Mouse (Mus musculus): Measurements from ENCODE around the gene Shoc2. TPM values are rescaled to one million over a fixed set of nuclear protein-coding genes. Genes with fewer than 3 reads are reported as not detected.
"Not testable (repeated sequence)": the region's sequence is repeated elsewhere in the genome, so short reads cannot be mapped to it uniquely, and the experiment has no call there.

The Shoc2 gene
- polyA plus RNA-seq, 1 experiment = 18.6 TPM

DNA sequence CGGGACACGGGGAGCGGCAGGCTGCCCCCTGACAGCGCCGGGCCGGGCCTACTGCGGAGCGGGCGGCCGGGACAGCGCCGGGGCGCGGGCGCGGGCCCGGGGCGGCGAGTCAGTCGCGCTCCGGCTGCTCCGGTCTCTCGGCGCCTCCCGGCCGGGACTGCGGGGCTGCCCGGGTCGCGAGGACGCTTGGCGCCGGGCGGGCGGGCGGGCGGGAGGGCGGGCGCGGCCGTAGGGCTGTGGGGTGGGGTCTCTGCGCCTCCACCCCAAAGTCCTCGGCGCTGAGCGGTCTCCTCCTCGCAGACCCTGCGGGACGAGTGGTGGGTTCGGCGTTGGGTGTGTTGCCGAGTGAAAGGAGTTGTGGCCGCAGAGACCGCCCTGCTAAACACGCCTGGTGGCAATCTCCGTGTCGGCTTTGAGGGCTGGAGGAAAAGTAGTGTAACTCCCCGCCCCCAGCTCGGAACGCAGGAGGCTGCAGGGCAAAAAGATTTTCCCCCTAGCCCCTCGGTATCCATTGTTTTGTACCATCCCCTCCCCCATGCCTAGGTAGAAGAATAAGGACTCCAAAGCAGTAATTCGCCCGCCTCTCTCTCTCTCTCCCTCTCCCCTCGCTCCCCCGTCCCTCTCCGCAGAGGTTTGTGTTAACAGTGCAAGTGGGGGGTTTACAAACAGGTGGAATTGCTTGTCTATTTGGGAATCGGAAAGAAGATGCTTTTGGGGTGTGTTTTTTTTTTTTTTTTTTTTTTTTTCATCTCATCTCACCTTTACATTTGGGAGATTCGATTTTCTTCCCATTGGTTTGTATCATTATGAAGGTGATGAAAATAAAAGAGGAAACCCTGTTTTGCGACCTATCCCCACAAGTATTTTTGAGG, 1.3 kb downstream of the Shoc2 start:
- Histone ChIP-seq H3K4me1 (replicated peaks; ENCODE audit: control insufficient read depth, insufficient read depth, low read length) (no peaks in the 10 kb centered on the region; the same call in 1 of the 2 replicates), H3K27ac (ENCODE audit: control insufficient read depth, insufficient read depth, low read length) (no peak overlapping the region), H3K4me3 (ENCODE audit: control insufficient read depth, insufficient read depth, low read length) (peak overlapping the region; percentile 50), H3K27me3 (ENCODE audit: control insufficient read depth, insufficient read depth, low read length) (no peaks in the 10 kb centered on the region), H3K36me3 (ENCODE audit: control insufficient read depth, insufficient read depth, low read length) (no peaks in the 10 kb centered on the region)
- TF ChIP-seq POLR2A (IDR thresholded peaks at IDR 0.05; ENCODE audit: control insufficient read depth, extremely low read depth, insufficient read depth, low read length, poor library complexity) (no peak), CTCF (IDR thresholded peaks at IDR 0.05; ENCODE audit: borderline replicate concordance, control insufficient read depth, extremely low read depth, insufficient read depth, low read length, poor library complexity) (no peak)
- peak; percentile 53 for DNase-seq
- WGBS = 2% methylated on average over 58 of the region's 69 CpGs

DNA sequence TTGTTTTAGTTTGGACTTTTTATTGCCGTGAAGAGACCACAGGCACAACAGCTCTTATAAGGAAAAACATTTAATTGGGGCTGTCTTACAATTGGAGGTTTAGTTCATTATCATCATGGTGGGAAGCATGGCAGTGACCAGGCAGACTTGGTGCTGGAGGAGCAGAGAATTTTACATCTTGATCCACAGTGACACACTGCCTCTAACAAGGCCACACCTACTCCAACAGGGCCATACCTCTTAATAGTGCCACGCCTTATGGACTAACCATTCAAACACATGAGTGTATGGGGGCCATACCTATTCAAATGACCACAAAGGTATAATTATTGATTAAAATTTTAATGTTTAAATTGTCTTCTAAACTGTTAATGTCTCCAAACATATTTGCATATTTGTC, 13.4 kb downstream of the Shoc2 start:
- no peaks in the 10 kb centered on the region for H3K4me1 ChIP-seq (replicated peaks; ENCODE audit: control insufficient read depth, insufficient read depth, low read length)
- no peak for TF ChIP-seq POLR2A (IDR thresholded peaks at IDR 0.05; ENCODE audit: control insufficient read depth, extremely low read depth, insufficient read depth, low read length, poor library complexity)
- no peak for TF ChIP-seq CTCF (IDR thresholded peaks at IDR 0.05; ENCODE audit: borderline replicate concordance, control insufficient read depth, extremely low read depth, insufficient read depth, low read length, poor library complexity)
- no peaks in the 10 kb centered on the region for H3K27me3 ChIP-seq (ENCODE audit: control insufficient read depth, insufficient read depth, low read length)
- no peak for DNase-seq
- no peak overlapping the region for H3K4me3 ChIP-seq (ENCODE audit: control insufficient read depth, insufficient read depth, low read length)
- H3K27ac ChIP-seq (ENCODE audit: control insufficient read depth, insufficient read depth, low read length) = no peak overlapping the region
- 98% methylated on average over 2 of the region's 2 CpGs for WGBS
- no peaks in the 10 kb centered on the region for H3K36me3 ChIP-seq (ENCODE audit: control insufficient read depth, insufficient read depth, low read length)

DNA sequence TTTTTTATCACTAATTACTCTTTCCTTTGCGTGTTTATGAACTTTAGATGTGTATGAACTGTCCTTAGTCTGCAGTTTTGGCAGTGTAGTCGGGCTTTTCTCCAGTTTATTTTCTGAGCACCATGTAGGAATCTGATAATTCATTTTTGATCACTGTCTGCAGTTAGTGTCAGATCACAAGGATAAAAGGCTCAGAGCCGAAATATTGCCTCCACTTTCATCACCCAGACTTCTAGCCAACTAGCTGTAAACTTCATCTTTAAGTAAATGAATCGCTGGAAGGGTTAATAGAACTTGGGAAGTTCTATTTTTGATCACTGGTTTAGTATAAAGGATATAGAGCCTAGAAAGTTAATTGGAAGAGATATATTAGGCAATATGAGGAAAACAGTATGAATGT, 18.4 kb downstream of the Shoc2 start:
- no peak overlapping the region for H3K27ac ChIP-seq (ENCODE audit: control insufficient read depth, insufficient read depth, low read length)
- H3K4me3 ChIP-seq (ENCODE audit: control insufficient read depth, insufficient read depth, low read length) = no peak overlapping the region
- H3K36me3 ChIP-seq (ENCODE audit: control insufficient read depth, insufficient read depth, low read length) = no peaks in the 10 kb centered on the region
- H3K4me1 ChIP-seq (replicated peaks; ENCODE audit: control insufficient read depth, insufficient read depth, low read length) = no peaks in the 10 kb centered on the region
- WGBS = 93% methylated on average over 4 of the region's 4 CpGs
- TF ChIP-seq CTCF (IDR thresholded peaks at IDR 0.05; ENCODE audit: borderline replicate concordance, control insufficient read depth, extremely low read depth, insufficient read depth, low read length, poor library complexity) (no peak), POLR2A (IDR thresholded peaks at IDR 0.05; ENCODE audit: control insufficient read depth, extremely low read depth, insufficient read depth, low read length, poor library complexity) (no peak)
- H3K27me3 ChIP-seq (ENCODE audit: control insufficient read depth, insufficient read depth, low read length) = no peaks in the 10 kb centered on the region
- DNase-seq = no peak

DNA sequence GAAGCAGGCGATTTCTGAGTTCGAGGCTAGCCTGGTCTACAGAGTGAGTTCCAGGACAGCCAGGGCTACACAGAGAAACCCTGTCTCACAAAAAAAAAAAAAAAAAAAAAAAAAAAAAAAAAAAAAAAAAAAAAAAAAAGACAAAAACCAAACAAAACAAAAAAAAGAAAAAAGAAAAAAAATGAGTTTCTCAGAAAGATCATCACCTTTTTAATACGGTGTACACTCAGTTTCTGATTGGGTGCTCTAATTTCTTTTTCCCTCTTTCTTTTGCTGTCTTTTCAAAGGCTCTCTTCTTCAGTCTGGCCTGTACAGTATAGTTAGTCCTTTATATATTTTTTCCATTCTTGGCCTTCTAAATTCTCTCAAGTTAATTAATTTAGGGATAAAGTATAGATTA, 20.2 kb downstream of the Shoc2 start:
- H3K36me3 ChIP-seq (ENCODE audit: control insufficient read depth, insufficient read depth, low read length); H3K27me3 ChIP-seq (ENCODE audit: control insufficient read depth, insufficient read depth, low read length); H3K4me3 ChIP-seq (ENCODE audit: control insufficient read depth, insufficient read depth, low read length); H3K4me1 ChIP-seq (replicated peaks; ENCODE audit: control insufficient read depth, insufficient read depth, low read length); DNase-seq; H3K27ac ChIP-seq (ENCODE audit: control insufficient read depth, insufficient read depth, low read length): not testable (repeated sequence)
- WGBS = 97% methylated on average over 3 of the region's 3 CpGs

DNA sequence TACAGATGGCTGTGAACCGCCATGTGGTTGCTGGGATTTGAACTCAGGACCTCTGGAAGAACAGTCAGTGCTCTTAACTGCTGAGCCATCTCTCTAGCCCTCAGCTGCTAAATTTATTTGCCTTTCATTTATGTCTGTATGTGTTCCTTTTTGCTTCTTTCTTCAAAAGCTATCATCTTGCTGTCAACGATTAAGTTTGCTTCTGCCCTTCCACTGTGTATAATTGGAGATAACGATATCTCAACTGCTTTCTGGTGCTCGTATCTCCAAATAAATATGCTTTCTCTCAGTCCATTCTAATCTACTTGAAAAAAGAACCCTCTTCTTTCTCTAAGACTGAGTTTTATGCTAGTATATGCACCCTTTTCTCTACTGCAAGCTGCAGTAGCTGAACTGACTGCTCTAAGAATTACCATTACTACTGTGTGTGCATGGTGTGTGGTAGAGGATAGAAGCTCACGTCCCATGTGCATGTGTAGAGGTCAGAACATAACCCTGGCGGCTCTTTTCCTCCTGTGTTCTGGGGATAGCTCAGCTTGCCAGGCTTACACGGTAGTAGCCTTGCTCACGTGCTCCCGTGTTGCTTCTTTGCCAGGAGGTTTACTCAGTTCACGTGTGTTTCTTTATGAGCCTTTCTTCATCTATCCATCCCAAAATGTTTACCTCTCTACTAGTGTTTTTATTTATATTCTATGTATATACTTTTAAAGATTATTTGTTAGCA, 21.0 kb downstream of the Shoc2 start:
- H3K27ac ChIP-seq (ENCODE audit: control insufficient read depth, insufficient read depth, low read length) = no peak overlapping the region
- 92% methylated on average over 10 of the region's 10 CpGs for WGBS
- no peak for DNase-seq
- H3K4me3 ChIP-seq (ENCODE audit: control insufficient read depth, insufficient read depth, low read length) = no peak overlapping the region
- no peaks in the 10 kb centered on the region for H3K4me1 ChIP-seq (replicated peaks; ENCODE audit: control insufficient read depth, insufficient read depth, low read length)
- TF ChIP-seq POLR2A (IDR thresholded peaks at IDR 0.05; ENCODE audit: control insufficient read depth, extremely low read depth, insufficient read depth, low read length, poor library complexity) (no peak), CTCF (IDR thresholded peaks at IDR 0.05; ENCODE audit: borderline replicate concordance, control insufficient read depth, extremely low read depth, insufficient read depth, low read length, poor library complexity) (no peak)
- no peaks in the 10 kb centered on the region for H3K27me3 ChIP-seq (ENCODE audit: control insufficient read depth, insufficient read depth, low read length)
- H3K36me3 ChIP-seq (ENCODE audit: control insufficient read depth, insufficient read depth, low read length) = no peaks in the 10 kb centered on the region

DNA sequence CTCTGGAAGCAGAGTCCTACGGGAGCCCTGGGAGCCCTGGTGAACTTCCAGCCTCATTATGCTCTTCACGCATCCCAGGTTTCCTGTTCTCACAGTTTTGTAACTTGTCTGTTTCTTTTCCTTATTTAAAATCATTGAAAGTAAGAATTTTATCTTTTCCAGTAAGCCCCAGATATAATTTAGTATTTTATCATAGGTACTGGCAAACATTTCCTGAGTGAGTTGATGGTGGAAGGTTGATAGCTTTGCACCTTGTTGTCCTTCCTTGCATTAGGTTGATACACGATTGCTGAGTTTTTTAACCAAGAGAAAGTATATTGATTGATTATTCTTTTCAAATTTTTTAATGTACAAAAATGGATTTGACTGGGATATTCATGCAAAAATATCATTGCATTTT, 25.1 kb downstream of the Shoc2 start:
- no peak for DNase-seq
- no peaks in the 10 kb centered on the region for H3K36me3 ChIP-seq (ENCODE audit: control insufficient read depth, insufficient read depth, low read length)
- no peaks in the 10 kb centered on the region for H3K4me1 ChIP-seq (replicated peaks; ENCODE audit: control insufficient read depth, insufficient read depth, low read length)
- TF ChIP-seq POLR2A (IDR thresholded peaks at IDR 0.05; ENCODE audit: control insufficient read depth, extremely low read depth, insufficient read depth, low read length, poor library complexity) (no peak), CTCF (IDR thresholded peaks at IDR 0.05; ENCODE audit: borderline replicate concordance, control insufficient read depth, extremely low read depth, insufficient read depth, low read length, poor library complexity) (no peak)
- H3K27ac ChIP-seq (ENCODE audit: control insufficient read depth, insufficient read depth, low read length) = no peak overlapping the region
- WGBS = 95% methylated on average over 3 of the region's 3 CpGs
- no peak overlapping the region for H3K4me3 ChIP-seq (ENCODE audit: control insufficient read depth, insufficient read depth, low read length)
- no peaks in the 10 kb centered on the region for H3K27me3 ChIP-seq (ENCODE audit: control insufficient read depth, insufficient read depth, low read length)

All from thymus, adult 2 months (tissue).